Comparison of ENCODE assay signal across 9 mouse cellular contexts in the genomic region with DNA sequence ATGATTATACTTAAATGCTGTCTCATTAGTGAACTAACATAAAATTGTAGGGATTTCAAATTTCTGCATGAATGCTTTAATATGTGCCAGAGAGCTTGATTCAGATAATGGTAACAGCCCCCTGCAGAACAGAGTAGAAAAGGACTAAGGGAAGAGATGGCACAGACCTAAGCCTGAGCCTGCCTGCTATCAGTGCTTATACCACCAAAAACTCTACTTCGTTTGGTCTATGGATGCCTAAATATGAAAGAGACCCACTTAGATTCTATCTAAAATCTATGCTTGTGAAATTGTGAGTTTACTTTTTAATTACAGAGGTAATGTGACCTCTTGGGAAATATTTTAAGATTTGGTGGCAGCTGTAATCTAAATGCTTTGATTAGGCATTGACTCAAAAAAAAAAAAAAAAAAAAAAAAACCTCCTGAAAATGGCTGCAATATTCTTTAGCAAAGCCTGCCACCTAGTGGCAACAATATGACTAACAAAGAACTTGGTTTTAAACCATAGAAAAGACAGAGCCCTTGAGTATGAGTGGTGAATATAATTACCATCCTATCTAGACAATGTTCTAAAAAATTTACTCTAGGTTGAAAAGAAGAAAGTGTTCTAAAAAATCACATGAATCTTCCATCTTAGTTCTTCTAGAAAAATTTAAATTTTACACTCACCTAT.
DNase-seq lines count a peak whose midpoint lies in the region; ATAC-seq and TF ChIP-seq lines count a peak whose summit lies in the region.
"Had no signal": no experiment of that assay in that cellular context is flagged by ENCODE, and none has a peak within 500 bp of the region (broad histone marks: within the 10 kb centered on the region; RNA-seq: fewer than 3 reads in every experiment).

No protein-coding gene starts in this region.

- H3K4me1 ChIP-seq in kidney, postnatal 0 days (replicated peaks; ENCODE audit: insufficient read depth, low read length) = no peaks in the 10 kb centered on the region
- no peaks in the 10 kb centered on the region for H3K4me1 ChIP-seq in kidney, embryonic 14.5 days (ENCODE audit: control insufficient read depth, insufficient read depth, low read length)
- no peaks in the 10 kb centered on the region for H3K4me1 ChIP-seq in embryonic facial prominence, embryonic 14.5 days (ENCODE audit: control insufficient read depth, insufficient read depth, low read length)
- H3K4me1 ChIP-seq: embryonic facial prominence, embryonic 15.5 days; liver, embryonic 13.5 days had no signal

- no peak overlapping the region for H3K4me3 ChIP-seq in kidney, postnatal 0 days (replicated peaks; ENCODE audit: low read depth, low read length)
- no peak overlapping the region for H3K4me3 ChIP-seq in kidney, embryonic 14.5 days (ENCODE audit: low read length)
- no peak overlapping the region for H3K4me3 ChIP-seq in embryonic facial prominence, embryonic 14.5 days (ENCODE audit: low read depth, low read length)
- H3K4me3 ChIP-seq in left cerebral cortex, adult 2 months = no peak overlapping the region
- H3K4me3 ChIP-seq: embryonic facial prominence, embryonic 15.5 days; liver, embryonic 13.5 days had no signal

- no peak overlapping the region for H3K4me2 ChIP-seq in kidney, postnatal 0 days (ENCODE audit: low read length)
- H3K4me2 ChIP-seq in kidney, embryonic 14.5 days (replicated peaks; ENCODE audit: low read depth, low read length) = no peak overlapping the region
- no peak overlapping the region for H3K4me2 ChIP-seq in embryonic facial prominence, embryonic 14.5 days (ENCODE audit: low read depth, low read length)
- H3K4me2 ChIP-seq: embryonic facial prominence, embryonic 15.5 days; liver, embryonic 13.5 days had no signal

- intact Hi-C loops in left cerebral cortex, adult 2 months (cut with DNase I) = loop anchor here (2.0 to 5.0 kb wide), 3 partner anchors 391 to 646 kb away; a partner anchor contains a TSS

- H3K27me3 ChIP-seq in kidney, postnatal 0 days (ENCODE audit: insufficient read depth, low read length) = no peaks in the 10 kb centered on the region
- no peaks in the 10 kb centered on the region for H3K27me3 ChIP-seq in kidney, embryonic 14.5 days (ENCODE audit: control insufficient read depth, insufficient read depth, low read length)
- no peaks in the 10 kb centered on the region for H3K27me3 ChIP-seq in embryonic facial prominence, embryonic 14.5 days (replicated peaks; ENCODE audit: control insufficient read depth, insufficient read depth, low read length)
- H3K27me3 ChIP-seq: embryonic facial prominence, embryonic 15.5 days; liver, embryonic 13.5 days had no signal

- H3K36me3 ChIP-seq in kidney, postnatal 0 days (ENCODE audit: insufficient read depth, low read length) = no peaks in the 10 kb centered on the region
- no peaks in the 10 kb centered on the region for H3K36me3 ChIP-seq in kidney, embryonic 14.5 days (ENCODE audit: control insufficient read depth, insufficient read depth, low read length)
- no peaks in the 10 kb centered on the region for H3K36me3 ChIP-seq in embryonic facial prominence, embryonic 14.5 days (ENCODE audit: control insufficient read depth, insufficient read depth, low read length)
- H3K36me3 ChIP-seq: embryonic facial prominence, embryonic 15.5 days; liver, embryonic 13.5 days had no signal

- WGBS in kidney, postnatal 0 days = 97% methylated on average over 1 of the region's 1 CpGs
- WGBS in kidney, embryonic 14.5 days = 79% methylated on average over 1 of the region's 1 CpGs
- 74% methylated on average over 1 of the region's 1 CpGs for WGBS in embryonic facial prominence, embryonic 14.5 days

- H3K9ac ChIP-seq in kidney, postnatal 0 days (ENCODE audit: low read depth, low read length) = no peak overlapping the region
- H3K9ac ChIP-seq in kidney, embryonic 14.5 days (ENCODE audit: low read depth, low read length) = no peak overlapping the region
- no peak overlapping the region for H3K9ac ChIP-seq in embryonic facial prominence, embryonic 14.5 days (ENCODE audit: low read depth, low read length)
- H3K9ac ChIP-seq: embryonic facial prominence, embryonic 15.5 days; liver, embryonic 13.5 days had no signal

- TF ChIP-seq CTCF in kidney, postnatal 0 days (IDR thresholded peaks at IDR 0.05; ENCODE audit: low read depth) = peak; percentile 77
- TF ChIP-seq CTCF in left cerebral cortex, adult 2 months (IDR thresholded peaks at IDR 0.05) = peak; percentile 70

- peak; percentile 71 for DNase-seq in kidney, postnatal 0 days (ENCODE audit: low spot score)
- peak; percentile 65 for DNase-seq in CD4-positive, CD25-positive, alpha-beta regulatory T cell, adult 2 months (ENCODE audit: low read depth, low spot score)
- DNase-seq in MN1 (ENCODE audit: low spot score) = peak; percentile 27
- DNase-seq in embryonic facial prominence, embryonic 14.5 days (ENCODE audit: low spot score) = peak; percentile 49
- DNase-seq in left cerebral cortex, adult 2 months (ENCODE audit: extremely low spot score in 1 of 2, low spot score in 2 of 2) = peak in 1 of 2 experiments; percentile 28
- DNase-seq in right cerebral cortex, postnatal 10 days (ENCODE audit: low spot score in 2 of 2) = peak; percentile 38 to 58
- DNase-seq: liver, embryonic 13.5 days had no signal

- H3K9me3 ChIP-seq in kidney, postnatal 0 days (replicated peaks; ENCODE audit: low read length) = no peaks in the 10 kb centered on the region
- no peaks in the 10 kb centered on the region for H3K9me3 ChIP-seq in kidney, embryonic 14.5 days (ENCODE audit: control insufficient read depth, low read length)
- H3K9me3 ChIP-seq in embryonic facial prominence, embryonic 14.5 days (ENCODE audit: control insufficient read depth, low read length) = no peaks in the 10 kb centered on the region
- H3K9me3 ChIP-seq: embryonic facial prominence, embryonic 15.5 days; liver, embryonic 13.5 days had no signal

- no peak overlapping the region for H3K27ac ChIP-seq in kidney, postnatal 0 days
- H3K27ac ChIP-seq in kidney, embryonic 14.5 days (ENCODE audit: low read depth, low read length) = no peak overlapping the region
- H3K27ac ChIP-seq in embryonic facial prominence, embryonic 14.5 days (replicated peaks; ENCODE audit: low read depth, low read length) = no peak overlapping the region
- no peak overlapping the region for H3K27ac ChIP-seq in left cerebral cortex, adult 2 months
- H3K27ac ChIP-seq: embryonic facial prominence, embryonic 15.5 days; liver, embryonic 13.5 days had no signal

- no peak for ATAC-seq in kidney, postnatal 0 days (replicated peaks; ENCODE audit: low FRiP score, low read depth)
- no peak for ATAC-seq in kidney, embryonic 14.5 days (ENCODE audit: low FRiP score, low TSS enrichment)
- ATAC-seq in embryonic facial prominence, embryonic 14.5 days (ENCODE audit: low read depth) = no peak
